Mouse (Mus musculus) thymus, postnatal 0 days (tissue): ENCODE data around the gene Noa1. TPM values are rescaled to one million over a fixed set of nuclear protein-coding genes. Genes with fewer than 3 reads are reported as not detected.
A peak's percentile ranks its signal among the peaks of the same experiment; 100 is the strongest.

Experiments
- DNase-seq: peaks from one replicate; pipeline ENCODE4 v3.0.0-alpha.2; 2015; ENCODE audit warnings: low spot score
- microRNA-seq: library from miRNA; unstranded; fragments of <30 nt; microRNA quantifications from one replicate; pipeline ENCODE4, GENCODE M21; 2016; ENCODE audit warnings: borderline number of aligned reads
- polyA plus RNA-seq: library from polyadenylated mRNA; unstranded; fragments of >200 nt; fragmentation: Nextera tagmentation; extraction: Ambion mirVana; gene quantifications from 2 replicates; pipeline ENCODE4 v1.2.1, GENCODE M21; 2015

Gene Noa1
- polyA plus RNA-seq, 1 experiment from 2014 or later = 35.9 TPM

- no peak for DNase-seq
Measured at GRCm38 (mm10) chr5:77254402-77254801, 55.5 kb downstream of the Noa1 start.

- DNase-seq = peak; percentile 14
Measured at GRCm38 (mm10) chr5:77253154-77253553, 56.7 kb downstream of the Noa1 start.

GRCm38 (mm10) chr5:77252115-77252827 lies 57.6 kb downstream of the Noa1 start:
- DNase-seq = no peak

- DNase-seq = no peak
Measured at GRCm38 (mm10) chr5:77251656-77252055, 58.2 kb downstream of the Noa1 start.

GRCm38 (mm10) chr5:77250083-77250482 lies 59.8 kb downstream of the Noa1 start:
- DNase-seq = no peak

- DNase-seq = peak; percentile 30
Measured at GRCm38 (mm10) chr5:77245787-77246671, 63.9 kb downstream of the Noa1 start.

- no peak for DNase-seq
Measured at GRCm38 (mm10) chr5:77245463-77245786, 64.5 kb downstream of the Noa1 start.

- peak; percentile 8 for DNase-seq
Measured at GRCm38 (mm10) chr5:77244331-77244987, 65.4 kb downstream of the Noa1 start.

Small RNA genes lying within 50 kb of the gene (microRNA-seq; reads per million reads assigned to microRNA genes)
- not detected for gene Mir5098

Other genes starting within 250 kb of the Noa1 start
- gene Hopx, start 195.0 kb downstream of the Noa1 start, polyA plus RNA-seq = 0.59 and 0.77 TPM in 2 replicates
- gene Spink2, start 98.6 kb downstream of the Noa1 start, polyA plus RNA-seq = 1.3 and 1.4 TPM in 2 replicates
- 32.4 and 37.4 TPM in 2 replicates for gene Rest, start 44.6 kb downstream of the Noa1 start, polyA plus RNA-seq
- gene Polr2b, start 63 bp upstream of the Noa1 start, polyA plus RNA-seq = 56.5 and 56.9 TPM in 2 replicates
- 64.2 and 64.3 TPM in 2 replicates for gene Igfbp7, start 98.0 kb upstream of the Noa1 start, polyA plus RNA-seq